Mouse (Mus musculus) thymus, postnatal 10 days (tissue): Measurements from ENCODE around the gene Bach1.
A peak's percentile ranks its signal among the peaks of the same experiment; 100 is the strongest.

ENCODE experiments used
- DNase-seq, 2 experiments: peaks; one replicate each; pipeline ENCODE4 v3.0.0; 2021; ENCODE audit warnings: low spot score in 2 of 2

Bach1 gene

GRCm38 (mm10) chr16:87741034-87741715, 42.4 kb downstream of the Bach1 start:
- no peak for DNase-seq

- no peak for DNase-seq
Measured at GRCm38 (mm10) chr16:87743661-87744060, 44.9 kb downstream of the Bach1 start.

GRCm38 (mm10) chr16:87744338-87744737, 45.6 kb downstream of the Bach1 start:
- no peak for DNase-seq

GRCm38 (mm10) chr16:87745192-87745945, 46.6 kb downstream of the Bach1 start:
- DNase-seq = no peak

- peak; percentile 74 to 88 for DNase-seq
Measured at GRCm38 (mm10) chr16:87746728-87747127, 48.0 kb downstream of the Bach1 start.

GRCm38 (mm10) chr16:87751243-87751642, 52.5 kb downstream of the Bach1 start:
- no peak for DNase-seq

GRCm38 (mm10) chr16:87752482-87752881, 53.7 kb downstream of the Bach1 start:
- no peak for DNase-seq

- DNase-seq = peak; percentile 45 to 86
Measured at GRCm38 (mm10) chr16:87754858-87755257, 56.1 kb downstream of the Bach1 start.

- no peak for DNase-seq
Measured at GRCm38 (mm10) chr16:87755915-87756314, 57.2 kb downstream of the Bach1 start.

GRCm38 (mm10) chr16:87758016-87758415, 59.3 kb downstream of the Bach1 start:
- no peak for DNase-seq

GRCm38 (mm10) chr16:87764668-87765109, 65.9 kb downstream of the Bach1 start:
- no peak for DNase-seq

- DNase-seq = no peak
Measured at GRCm38 (mm10) chr16:87765984-87766383, 67.2 kb downstream of the Bach1 start.

- no peak for DNase-seq
Measured at GRCm38 (mm10) chr16:87770576-87770975, 71.8 kb downstream of the Bach1 start.

- no peak for DNase-seq
Measured at GRCm38 (mm10) chr16:87771926-87772325, 73.2 kb downstream of the Bach1 start.

GRCm38 (mm10) chr16:87774398-87774797, 75.7 kb downstream of the Bach1 start:
- DNase-seq = peak in 1 of 2 experiments; percentile 46

- no peak for DNase-seq
Measured at GRCm38 (mm10) chr16:87777373-87777772, 78.6 kb downstream of the Bach1 start.

- DNase-seq = no peak
Measured at GRCm38 (mm10) chr16:87781637-87782036, 82.9 kb downstream of the Bach1 start.
